Mouse (Mus musculus) layer of hippocampus, postnatal 36 days (tissue): ENCODE data around the gene Prss8. TPM values are rescaled to one million over a fixed set of nuclear protein-coding genes. Genes with fewer than 3 reads are reported as not detected.
"Not testable (repeated sequence)": the region's sequence is repeated elsewhere in the genome, so short reads cannot be mapped to it uniquely, and the experiment has no call there.

Experiments used
- DNase-seq, 2 experiments: peaks; one replicate each; pipeline ENCODE4 v3.0.0; 2022
- total RNA-seq, 2 experiments: library from RNA; stranded (reverse); gene quantifications; 2 replicates each; pipeline ENCODE4 v1.2.3; 2021

The Prss8 gene
- total RNA-seq, 2 experiments from 2014 or later, result 0.68 to 0.80 TPM

DNA sequence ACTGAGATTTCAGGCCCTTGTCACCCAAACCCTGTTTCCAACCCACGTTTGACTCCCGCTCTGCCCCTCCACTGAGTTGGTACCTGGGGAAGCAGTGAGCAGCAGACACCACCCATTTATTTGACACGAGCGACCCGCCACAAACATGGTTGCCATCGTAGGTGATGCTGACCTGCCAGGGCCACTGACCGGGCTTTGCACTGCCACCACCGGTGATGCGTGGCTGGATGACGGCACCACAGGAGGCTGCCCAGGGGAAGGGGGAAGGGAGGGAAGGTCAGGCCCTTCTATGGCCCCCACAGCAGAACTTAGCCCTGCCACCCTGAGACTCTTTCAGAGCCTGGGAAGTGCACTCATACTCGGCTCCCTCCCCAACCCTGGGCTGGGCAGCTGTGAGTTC, 2.2 kb downstream of the Prss8 start:
- DNase-seq, result no peak

DNA sequence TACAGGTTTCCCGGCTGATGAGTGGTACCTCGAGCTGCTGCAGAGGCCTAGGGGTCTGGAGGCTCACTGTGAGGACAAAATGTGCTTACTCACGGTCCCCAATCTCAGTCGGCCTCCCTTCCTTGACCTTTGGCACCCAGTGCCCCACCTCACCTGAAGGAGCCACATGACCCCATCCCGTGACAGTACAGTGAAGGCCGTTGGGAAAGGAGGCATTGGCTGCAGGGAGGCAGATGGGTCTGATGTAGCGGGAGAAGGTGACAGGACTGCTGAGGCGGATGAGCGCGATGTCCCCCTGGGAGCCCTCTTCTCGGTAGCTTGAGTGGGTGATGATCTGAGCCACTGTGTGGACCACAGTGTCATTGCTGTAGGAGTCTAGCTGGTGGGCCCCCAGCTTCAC, 3.1 kb downstream of the Prss8 start:
- DNase-seq, result no peak

DNA sequence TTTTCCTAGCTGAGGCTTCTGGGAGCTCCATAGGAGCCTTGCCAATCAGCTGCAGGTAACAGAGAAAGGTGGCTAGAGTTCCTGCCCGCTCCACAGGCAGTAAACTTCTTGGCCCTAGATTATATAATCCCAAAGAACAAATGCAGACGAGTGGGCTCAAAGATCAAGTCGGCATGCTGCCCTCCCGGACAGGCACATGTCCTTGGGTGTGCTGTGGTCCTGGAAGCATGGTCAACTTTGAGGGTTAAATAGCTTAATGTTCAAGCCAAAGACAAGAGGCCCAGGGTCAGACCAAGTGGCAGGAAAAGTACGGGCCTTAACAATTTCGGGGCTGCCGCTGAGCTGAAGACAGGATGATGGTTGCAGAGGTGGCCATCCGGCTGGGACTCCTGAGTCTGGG, 3.8 kb downstream of the Prss8 start:
- DNase-seq, result no peak

DNA sequence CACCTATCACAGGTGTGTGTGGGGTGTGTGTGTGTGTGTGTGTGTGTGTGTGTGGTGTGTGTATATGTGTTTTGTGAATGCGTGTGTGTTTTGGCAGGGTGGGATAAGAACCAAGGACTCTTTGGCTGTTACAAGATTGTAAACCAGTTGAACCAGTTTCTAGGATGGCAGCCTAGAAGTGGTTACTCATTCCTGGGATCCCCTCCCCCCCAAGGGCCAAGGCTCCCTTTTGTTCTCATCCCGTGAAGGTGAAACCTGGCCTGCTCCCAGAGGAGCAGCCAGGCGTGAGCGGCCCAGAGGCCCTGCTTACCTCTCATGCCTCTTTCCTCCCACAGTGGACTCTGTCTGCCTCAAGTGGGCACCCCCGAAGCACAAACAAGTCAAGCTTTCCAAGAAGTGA, 4.7 kb downstream of the Prss8 start:
- DNase-seq, result no peak

DNA sequence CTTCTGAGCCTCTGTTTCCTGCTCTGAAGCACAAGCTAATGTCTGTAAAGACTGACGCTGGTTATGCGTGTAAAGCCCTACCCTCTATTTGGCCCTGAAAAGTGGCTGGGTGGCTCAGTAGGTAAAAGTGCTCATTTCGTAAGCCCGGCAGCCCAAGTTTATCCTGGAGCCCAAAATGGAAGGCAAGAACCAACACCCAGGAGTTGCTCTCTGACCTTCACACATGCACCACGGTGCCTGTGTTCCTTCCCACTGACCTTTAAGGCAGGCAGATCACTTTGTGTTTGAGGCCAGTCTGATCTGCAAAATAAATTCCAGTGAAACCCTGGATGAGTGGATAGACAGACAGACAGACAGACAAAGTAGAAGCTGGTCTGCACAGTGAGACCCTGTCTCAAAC, 6.2 kb downstream of the Prss8 start:
- DNase-seq, result no peak

DNA sequence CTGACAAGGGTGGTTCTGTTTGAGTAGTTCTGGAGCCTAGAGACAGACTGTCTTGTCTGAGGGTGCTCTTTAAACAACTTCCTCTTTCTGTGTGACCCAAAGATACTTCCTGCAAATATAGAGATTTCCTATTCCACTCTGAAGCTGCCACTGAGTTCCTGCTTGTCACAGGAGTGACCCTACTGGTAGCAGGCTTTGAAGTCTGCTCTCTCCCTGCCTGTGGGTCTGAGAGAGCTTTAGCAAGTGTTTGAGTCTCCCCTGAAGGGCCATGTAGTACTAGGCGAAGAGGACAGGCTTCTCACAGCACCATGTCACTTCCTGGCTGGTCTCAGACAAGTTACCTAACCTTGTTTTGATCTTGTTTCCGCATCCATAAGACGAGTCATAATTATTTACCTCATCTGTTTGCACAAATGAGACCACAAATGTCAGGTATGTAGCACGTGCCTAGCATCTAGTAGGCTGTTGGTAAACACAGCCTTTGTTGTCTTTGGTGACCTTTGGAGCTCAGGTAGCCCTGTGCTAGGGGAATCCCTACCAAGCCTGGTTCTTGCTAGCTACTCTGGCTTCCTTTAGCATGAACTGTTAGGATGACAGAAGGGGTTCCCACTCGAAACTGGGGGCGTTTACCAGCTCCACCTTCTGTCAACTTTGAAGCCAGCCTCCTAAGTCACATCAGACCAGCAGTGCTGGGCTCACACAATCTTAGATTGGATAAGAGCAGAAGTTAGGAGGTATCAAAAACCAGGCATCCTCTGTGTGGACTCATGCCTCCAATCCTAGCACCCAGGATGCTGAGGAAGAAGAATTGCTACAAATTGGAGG, 7.2 kb downstream of the Prss8 start:
- peak in 1 of 2 experiments; percentile 30 for DNase-seq

DNA sequence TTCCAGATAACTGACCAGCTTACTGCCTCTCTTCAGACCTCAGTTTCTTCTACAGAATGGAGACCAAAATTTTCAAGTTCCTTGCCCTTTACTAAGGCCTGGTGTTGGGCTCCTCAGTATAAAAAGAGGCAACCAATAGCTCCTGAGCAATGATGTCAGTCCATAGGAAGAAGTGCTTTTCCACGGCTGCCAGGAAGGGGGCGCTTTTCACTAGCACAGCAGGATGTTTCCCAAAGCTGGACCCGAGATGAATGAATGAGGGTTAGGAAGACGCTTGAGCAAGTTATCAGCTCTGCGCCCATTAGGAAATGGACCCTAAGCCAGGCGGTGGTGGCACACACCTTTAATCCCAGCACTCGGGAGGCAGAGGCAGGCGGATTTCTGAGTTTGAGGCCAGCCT, 8.4 kb downstream of the Prss8 start:
- no peak for DNase-seq

DNA sequence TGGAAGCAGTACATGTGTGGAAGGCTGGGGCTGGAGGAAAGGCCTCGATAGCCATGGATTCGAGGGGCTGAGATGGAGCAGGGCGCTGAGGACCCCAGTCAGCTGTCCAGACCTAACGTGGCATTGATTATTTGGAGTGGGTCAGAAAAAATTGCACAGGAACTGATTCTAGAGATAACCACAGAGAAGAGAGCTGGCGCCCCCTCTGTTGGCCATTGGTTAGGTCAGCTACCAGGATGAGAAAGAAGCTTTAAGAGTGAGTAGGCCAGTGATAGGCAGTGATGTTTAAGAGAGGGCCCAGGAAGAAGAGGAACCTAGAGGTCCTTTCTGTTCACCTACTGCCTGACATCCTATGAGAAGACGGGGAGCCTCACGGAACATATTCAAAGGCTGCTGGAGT, 10.6 kb downstream of the Prss8 start:
- no peak for DNase-seq

DNA sequence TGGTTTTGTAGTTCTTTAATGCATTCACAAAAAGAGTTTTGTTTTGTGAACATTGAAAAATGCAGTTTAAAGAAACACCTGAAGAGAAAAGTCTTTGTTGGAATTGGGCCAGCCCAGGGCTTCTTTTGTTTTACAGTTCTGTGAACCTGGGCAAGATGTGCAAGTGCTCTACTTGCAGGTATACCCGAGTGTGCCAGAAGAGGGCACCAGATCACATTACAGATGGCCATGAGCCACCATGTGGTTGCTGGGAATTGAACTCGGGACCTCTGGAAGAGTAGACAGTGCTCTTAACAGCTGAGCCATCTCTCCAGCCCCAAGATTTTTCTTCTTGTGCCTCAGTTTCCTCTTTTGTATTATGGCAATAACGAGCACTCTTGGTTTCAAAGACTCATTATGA, 11.7 kb downstream of the Prss8 start:
- no peak for DNase-seq

DNA sequence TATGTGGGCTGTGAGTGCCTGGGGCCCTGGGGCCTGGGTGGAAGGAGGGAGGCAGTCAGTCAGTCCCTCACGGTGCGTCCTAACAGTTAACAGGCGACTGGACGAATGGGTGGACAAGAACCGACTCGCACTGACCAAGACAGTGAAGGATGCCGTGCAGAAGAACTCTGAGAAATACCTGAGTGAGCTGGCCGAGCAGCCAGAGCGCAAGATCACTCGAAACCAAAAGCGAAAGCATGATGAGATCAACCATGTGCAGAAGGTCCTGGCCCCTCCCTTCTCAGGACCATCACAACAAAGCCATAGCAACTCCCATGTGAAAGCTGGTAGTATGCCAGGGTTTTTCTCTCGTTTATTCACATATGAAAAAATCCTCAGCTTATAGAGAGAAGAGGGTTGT, 14.6 kb downstream of the Prss8 start:
- DNase-seq, result no peak

DNA sequence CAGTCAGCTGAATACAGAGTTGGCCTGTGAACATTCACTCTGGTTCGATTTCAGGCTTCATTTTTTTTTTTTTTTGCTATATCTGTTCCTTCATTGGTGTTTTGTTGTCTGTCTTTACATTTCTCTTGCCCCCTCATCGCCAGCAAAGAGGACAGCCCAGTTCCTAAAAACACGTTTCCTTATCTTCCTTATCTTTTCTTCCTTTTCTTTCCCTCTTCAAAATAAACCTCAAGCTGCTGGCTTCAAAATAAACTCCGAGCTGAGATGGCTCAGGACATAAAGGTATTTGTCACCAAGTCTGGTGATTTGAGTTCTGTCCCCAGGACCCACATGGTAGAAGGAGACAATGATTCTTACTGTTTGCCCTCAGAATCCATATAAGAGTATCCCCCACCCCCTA, 17.0 kb downstream of the Prss8 start:
- no peak for DNase-seq

DNA sequence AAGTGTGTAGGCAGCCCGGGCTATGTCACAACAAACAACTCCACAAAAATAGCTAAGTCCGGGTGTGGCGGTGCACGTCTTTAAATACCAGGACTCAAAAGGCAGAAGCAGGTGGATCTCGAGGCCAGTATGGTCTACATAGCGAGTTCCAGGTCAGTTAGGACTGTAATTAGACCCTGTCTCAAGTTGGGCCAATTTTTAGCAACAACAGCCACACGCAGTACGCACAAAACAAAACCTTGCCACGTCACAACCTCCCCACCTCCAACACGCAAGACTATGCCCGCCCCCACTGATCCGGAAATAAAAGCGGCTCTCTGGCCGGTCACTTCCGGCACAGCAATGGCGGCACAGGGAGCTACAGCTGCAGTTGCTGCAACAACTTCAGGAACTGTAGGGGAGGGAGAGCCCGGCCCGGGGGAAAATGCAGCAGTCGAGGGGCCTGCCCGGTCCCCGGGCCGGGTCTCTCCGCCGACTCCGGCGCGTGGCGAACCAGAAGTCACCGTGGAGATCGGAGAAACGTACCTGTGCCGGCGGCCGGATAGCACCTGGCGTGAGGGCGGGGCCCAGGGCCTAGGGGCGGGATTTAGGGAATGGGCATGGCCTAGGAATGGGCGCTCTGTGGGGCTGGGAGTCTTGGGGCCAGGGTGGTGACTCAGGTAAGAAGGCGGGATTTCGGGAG, 17.6 kb downstream of the Prss8 start, which contains the start of gene Kat8:
Gene Kat8 (plus strand): TSS at position 327 of the 682 bp plus-strand sequence.
- peak; percentile 86 for DNase-seq

DNA sequence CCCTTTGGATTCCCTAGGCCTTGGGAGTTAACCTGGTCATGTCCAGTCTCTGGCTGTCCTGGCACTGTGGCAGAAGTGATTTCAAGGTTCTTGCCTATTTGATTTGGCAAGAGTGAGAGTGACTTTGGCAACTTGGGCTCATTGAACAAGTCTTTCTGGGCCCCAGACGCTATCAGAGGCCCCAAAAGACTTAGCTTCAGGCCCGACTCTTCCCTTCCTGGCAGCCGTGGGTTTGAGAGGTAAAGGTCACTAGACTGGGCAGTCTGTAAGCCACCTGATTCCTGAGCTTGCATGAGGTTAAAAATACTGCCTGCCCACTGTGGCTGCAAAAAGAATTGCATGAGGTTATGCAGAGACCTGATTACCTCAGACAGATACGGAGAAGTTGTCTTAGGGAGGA, 21.2 kb downstream of the Prss8 start:
- DNase-seq, result no peak

DNA sequence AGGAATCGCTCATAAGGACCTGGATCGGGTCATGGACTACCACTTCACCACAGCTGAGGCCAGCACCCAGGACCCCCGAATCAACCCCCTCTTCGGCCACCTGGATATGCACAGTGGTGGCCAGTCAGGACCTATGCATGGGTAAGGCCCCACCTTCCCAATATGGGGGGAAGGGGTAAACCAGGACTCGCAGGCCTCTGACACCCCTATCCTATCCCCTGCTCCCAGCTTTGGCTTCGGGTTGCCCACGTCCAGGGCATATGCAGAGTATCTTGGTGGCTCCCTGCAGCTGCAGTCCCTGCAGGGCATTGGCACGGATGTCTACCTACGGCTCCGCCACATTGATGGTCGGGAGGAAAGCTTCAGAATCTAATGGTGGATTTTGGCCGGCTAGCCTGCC, 22.0 kb downstream of the Prss8 start:
- no peak for DNase-seq

DNA sequence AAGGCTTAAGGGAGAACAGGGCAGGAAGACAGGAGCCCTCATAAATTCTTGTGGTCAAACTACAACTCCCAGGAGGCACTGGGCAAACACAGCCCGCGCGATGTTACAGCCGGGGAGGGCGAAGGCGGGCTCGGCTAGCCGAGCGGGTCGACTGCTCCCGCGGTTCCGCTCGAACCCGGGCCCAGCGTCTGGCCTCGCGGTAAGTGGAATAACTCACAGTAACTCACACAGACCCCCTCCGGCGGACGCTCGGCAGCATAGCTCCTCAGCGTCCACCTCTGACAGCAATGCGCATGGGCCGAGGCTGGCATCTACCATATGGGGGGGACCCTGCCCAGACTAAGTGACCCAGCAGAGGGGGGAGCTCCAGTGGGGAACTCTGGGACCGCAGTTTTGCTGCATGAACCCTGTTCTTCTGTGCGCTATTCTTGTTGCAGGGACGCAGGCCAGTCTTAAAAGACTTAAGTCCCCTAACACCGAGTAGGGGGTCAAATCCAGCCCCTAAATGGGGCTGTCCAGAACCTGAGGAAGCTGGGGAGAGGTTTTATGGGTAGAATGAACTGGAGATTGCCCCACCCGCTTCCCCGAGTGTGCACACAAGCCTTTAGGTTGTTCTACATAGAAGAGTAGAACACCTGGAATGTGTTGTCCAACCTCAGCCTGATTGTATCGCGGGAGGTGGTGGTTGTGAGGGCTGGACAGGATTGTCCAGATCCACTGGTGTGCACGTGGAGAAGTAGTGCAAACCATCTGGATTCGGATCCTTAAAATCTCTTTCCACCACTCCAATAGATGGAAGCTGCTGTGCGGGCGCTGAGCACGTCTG, 25.7 kb downstream of the Prss8 start, which contains the start of gene Bckdk:
Gene Bckdk (plus strand): TSS at position 112 of the 826 bp plus-strand sequence.
- DNase-seq, result peak; percentile 75 to 78

DNA sequence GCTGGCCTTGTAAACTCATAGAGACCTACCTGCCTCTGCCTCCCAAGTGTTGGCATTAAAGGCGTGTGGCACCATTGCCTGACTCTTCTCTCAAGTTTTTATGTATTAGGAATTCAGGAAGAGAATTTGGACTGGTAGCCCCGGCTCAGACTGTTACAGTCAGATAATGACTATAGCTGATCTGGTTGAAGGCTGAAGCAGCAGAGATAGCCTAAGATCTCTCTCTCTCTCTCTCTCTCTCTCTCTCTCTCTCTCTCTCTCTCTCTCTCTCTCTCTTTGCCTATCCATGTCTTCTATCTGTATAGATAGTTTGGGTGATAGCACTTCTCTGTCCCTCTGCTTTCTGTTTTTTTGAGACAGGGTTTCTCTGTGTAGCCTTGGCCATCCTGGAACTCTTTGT, 28.1 kb downstream of the Prss8 start:
- DNase-seq, result no peak

DNA sequence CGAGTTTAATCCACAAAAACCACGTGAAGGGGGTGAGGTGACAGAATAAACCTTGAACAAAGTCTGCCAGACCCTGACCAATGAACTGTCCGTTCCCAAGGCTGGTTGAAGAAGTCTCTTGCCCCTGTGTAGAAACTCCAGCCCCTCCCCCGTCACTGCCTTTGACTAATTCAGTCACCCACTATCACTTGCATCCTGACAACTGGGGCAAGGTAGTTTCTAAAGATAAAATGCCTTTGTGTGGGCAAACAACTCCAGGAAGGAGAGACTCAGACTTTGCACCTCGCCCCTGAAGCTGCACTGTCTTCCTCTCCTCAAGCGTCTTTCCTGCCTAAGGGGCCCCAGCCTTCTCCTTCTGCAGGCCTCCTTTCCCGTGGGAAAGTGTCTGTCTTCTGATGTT, 29.9 kb downstream of the Prss8 start:
- no peak for DNase-seq

DNA sequence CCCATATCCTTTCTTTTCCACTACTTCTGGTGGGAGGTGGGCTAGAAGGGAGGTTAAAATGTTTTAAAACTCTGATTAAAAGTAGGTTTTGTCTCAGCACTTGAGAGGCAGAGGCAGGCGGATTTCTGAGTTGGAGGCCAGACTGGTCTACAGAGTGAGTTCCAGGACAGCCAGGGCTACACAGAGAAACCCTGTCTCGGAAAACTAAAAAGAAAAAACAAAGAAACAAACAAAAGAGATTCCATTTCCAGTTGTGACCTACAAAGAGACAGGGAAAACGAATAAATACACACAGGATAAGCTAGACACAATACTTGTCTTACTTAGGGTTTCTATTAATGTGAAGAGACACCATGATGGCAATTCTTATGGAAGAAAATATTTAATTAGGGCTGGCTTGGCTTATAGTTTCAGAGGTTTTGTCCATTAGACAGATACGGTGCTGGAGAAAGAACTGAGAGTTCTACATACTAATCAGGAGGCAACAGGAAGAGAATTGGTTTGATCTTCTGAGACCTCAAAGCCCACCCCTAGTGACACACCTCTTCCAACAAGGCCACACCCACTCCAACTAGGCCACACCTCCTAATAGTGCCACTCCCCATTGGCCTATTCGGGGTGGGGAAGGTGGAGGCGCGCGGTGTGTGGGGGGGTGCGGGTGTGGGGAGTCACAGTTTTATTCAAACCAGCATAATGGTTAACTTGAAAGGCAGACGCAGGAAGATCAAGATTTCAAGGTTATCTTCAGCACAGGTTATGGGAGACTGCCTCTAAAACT, 31.5 kb downstream of the Prss8 start:
- no peak for DNase-seq

DNA sequence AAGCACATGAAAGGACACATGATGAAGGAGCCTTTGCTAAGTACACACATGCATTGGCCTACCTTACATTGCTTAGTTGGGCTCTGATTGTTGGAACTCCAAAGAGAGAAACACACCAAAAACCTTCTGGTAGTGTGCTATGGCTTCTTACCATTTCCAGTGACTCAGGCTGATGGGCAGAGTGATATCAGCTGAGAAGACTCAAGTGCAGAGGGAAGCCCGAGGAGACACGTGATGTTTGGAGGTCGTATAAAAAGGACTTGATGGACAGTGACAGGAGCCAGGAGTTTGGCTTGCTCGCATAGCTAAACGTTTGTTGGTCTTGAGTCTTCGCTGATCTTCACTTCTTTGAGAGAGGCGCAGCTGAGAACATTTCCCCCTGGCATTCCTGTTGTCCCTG, 32.4 kb downstream of the Prss8 start:
- no peak for DNase-seq

DNA sequence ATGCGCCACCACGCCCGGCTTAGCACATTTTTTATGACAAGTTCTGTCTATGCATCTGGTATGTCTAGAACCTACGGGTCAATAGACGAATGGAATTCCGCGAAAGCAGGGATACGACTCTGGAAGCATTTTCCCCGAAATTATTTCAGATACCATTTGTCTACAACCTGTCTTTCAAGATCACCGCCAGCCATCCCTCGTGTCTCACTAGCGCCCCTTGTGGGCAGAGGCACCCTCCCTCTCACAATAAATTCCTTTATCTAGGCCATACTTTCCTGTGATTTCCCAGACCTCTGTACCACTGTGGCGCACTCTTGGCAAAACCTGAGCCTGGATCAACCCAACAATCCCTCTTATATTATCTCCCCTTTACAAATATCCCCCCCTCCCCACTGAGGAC, 33.5 kb downstream of the Prss8 start:
- DNase-seq, result peak in 1 of 2 experiments; percentile 40

DNA sequence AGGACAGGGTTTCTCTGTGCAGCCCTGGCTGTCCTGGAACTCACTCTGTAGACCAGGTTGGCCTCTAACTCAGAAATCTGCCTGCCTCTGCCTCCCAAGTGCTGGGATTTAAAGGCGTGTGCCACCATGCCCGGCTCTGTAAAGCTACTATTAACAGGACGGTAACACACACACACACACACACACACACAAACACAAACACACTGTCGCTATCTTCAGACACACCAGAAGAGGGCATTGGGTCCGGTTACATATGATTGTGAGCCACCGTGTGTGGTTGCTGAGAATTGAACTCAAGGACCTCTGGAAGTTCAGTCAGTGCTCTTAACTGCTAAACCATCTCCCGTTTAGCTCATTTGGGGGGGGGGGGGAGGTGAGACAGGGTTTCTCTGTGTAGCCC, 34.0 kb downstream of the Prss8 start:
- DNase-seq, result not testable (repeated sequence)

DNA sequence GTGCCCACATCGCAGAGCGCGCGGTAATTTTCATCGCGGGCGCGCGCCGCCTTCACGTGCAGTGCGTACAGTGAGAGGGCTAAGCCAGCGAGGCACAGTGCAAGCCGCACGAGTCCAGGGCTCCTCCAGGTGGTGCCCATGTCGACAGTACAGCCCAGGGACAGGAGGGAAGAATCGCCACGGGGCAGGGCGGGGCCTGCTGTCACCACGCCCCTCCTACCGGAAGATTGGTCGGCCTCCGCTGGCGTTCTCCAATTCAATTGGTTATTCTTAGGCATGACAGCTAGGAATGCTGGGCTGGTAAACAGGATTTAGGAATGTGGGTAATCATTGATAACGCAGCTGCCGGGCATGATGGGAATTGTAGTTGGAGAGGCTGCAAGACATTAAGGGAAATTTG, 34.5 kb downstream of the Prss8 start, which contains the start of the genes Gm21974 and Vkorc1:
Gene Gm21974 (minus strand): TSS at position 13 of the 400 bp plus-strand sequence.
Gene Vkorc1 (minus strand): TSS at position 176 of the 400 bp plus-strand sequence.
- peak; percentile 92 to 94 for DNase-seq
